Mouse (Mus musculus) CH12.LX (cell line): Measurements from ENCODE around the gene Tmppe.

ENCODE experiments used
- BHLHE40 ChIP-seq: IDR thresholded peaks from 2 replicates; pipeline ENCODE4 v1.6.1; 2011; ENCODE audit warnings: mild to moderate bottlenecking, low read depth, low read length, improper control_type of control experiment
- CTCF ChIP-seq, 2 experiments: IDR thresholded peaks in 1 of 2; conservative IDR thresholded peaks in 1 of 2; 2 replicates each; pipeline ENCODE4 v1.5.1; 2011 to 2012; ENCODE audit warnings: low read depth in 2 of 2, low read length in 2 of 2, improper control_type of control experiment in 1 of 2, inconsistent platforms in 1 of 2, mild to moderate bottlenecking in 1 of 2, moderate library complexity in 1 of 2
- MEF2A ChIP-seq: IDR thresholded peaks from 2 replicates; pipeline ENCODE4 v1.6.1; 2014; ENCODE audit warnings: low read depth, mild to moderate bottlenecking, inconsistent platforms, low read length, improper control_type of control experiment, borderline replicate concordance
- TCF12 ChIP-seq: IDR thresholded peaks from 2 replicates; pipeline ENCODE4 v1.6.1; 2014; ENCODE audit warnings: low read depth, mild to moderate bottlenecking, inconsistent platforms, low read length, improper control_type of control experiment

DNA sequence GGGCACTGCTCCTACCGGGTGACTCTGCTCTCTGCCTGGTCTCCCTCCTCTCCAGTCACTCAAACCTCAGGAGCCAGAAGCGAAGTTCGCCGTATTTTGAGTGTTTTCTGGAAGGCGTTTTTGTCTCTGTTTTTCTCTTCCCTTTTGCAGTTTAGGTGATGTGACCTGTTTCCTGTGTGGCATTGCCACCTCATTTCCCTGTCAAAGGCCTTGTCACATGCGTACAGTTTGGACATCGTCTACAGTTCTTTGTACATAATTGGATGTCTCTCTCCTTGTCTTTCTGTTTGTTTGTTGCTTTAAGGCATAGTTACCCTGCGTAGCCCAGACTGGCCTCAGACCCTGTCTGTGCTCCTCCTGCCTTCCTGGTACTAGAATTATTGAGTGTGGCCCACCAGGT, 26.5 kb downstream of the Tmppe start:
- TF ChIP-seq CTCF (conservative IDR thresholded peaks at IDR 0.05 in 1 of 2, IDR thresholded peaks at IDR 0.05 in 1 of 2; ENCODE audit: low read depth in 2 of 2, low read length in 2 of 2) (no peak), BHLHE40 (no peak), TCF12 (no peak), MEF2A (no peak)
